ENCODE assay signal across 19 mouse cellular contexts in the genomic region with DNA sequence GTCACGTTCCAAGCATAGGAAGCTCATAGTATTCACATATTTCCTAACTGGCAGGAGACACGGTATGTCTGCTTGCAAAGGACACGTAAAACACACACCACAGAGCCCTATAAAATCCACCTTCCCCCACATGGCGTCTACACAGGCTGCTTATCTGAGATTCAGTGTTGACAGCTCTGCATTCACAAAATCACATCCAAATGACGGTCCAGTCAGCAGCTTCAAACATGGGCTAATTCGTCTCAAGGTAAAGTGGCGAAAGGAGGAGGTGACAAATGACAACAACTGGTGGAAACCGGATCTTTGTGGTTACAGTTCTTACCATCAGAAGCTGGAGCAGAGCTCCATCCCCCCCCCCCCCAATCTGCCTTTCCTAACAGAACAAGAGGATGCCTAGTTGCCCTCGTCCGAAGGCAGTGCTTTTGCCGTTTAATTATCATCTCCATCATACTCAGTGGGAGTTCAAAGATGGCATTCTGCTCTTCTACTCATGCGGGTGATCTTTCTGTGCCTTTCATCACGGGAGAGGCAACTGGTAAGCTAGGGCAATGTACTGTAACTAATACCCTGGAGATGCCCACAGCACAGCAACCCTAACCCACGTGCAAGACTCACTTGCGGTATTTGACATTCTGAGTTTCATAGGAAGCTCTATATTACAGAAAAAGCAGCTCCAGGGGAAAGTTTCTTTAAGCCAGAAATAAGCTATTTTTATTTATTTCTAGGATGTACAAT.
A peak's percentile ranks its signal among the peaks of the same experiment; 100 is the strongest.
DNase-seq lines count a peak whose midpoint lies in the region; ATAC-seq lines count a peak whose summit lies in the region.
"Had no signal": no experiment of that assay in that cellular context is flagged by ENCODE, and none has a peak within 500 bp of the region (broad histone marks: within the 10 kb centered on the region; RNA-seq: fewer than 3 reads in every experiment).

No protein-coding gene starts in this region.

- H3K9me3 ChIP-seq in forebrain, embryonic 15.5 days, result no peaks in the 10 kb centered on the region
- no peaks in the 10 kb centered on the region for H3K9me3 ChIP-seq in forebrain, embryonic 11.5 days (ENCODE audit: control insufficient read depth, low read length)
- H3K9me3 ChIP-seq in hindbrain, embryonic 15.5 days, result no peaks in the 10 kb centered on the region
- no peaks in the 10 kb centered on the region for H3K9me3 ChIP-seq in hindbrain, embryonic 11.5 days (ENCODE audit: control insufficient read depth, low read length)
- H3K9me3 ChIP-seq in neural tube, embryonic 13.5 days, result no peaks in the 10 kb centered on the region
- no peaks in the 10 kb centered on the region for H3K9me3 ChIP-seq in neural tube, embryonic 15.5 days (replicated peaks)
- H3K9me3 ChIP-seq: hindbrain, embryonic 10.5 days; kidney, embryonic 15.5 days; liver, embryonic 13.5 days; midbrain, embryonic 12.5 days; neural tube, embryonic 12.5 days had no signal

- no peak for DNase-seq in forebrain, embryonic 11.5 days (ENCODE audit: low spot score)
- no peak for DNase-seq in hindbrain, embryonic 11.5 days (ENCODE audit: low spot score)
- peak; percentile 10 for DNase-seq in induced T-regulatory cell, adult 2 months (ENCODE audit: low read depth)
- DNase-seq in embryo, embryonic 11 days, result no peak
- DNase-seq: adrenal gland, postnatal 10 days; cerebellum, postnatal 10 days; liver, embryonic 13.5 days; lung, postnatal 10 days; right cerebral cortex, adult 18-20 months; spleen, adult 18-20 months had no signal

- 65% methylated on average over 15 of the region's 15 CpGs for WGBS in forebrain, embryonic 15.5 days
- 76% methylated on average over 15 of the region's 15 CpGs for WGBS in forebrain, embryonic 11.5 days
- WGBS in hindbrain, embryonic 15.5 days, result 56% methylated on average over 15 of the region's 15 CpGs
- WGBS in hindbrain, embryonic 11.5 days, result 67% methylated on average over 15 of the region's 15 CpGs
- WGBS in neural tube, embryonic 13.5 days, result 62% methylated on average over 15 of the region's 15 CpGs
- WGBS in neural tube, embryonic 15.5 days, result 58% methylated on average over 15 of the region's 15 CpGs

- no peak overlapping the region for H3K4me3 ChIP-seq in forebrain, embryonic 15.5 days
- H3K4me3 ChIP-seq in forebrain, embryonic 11.5 days (ENCODE audit: low read depth, low read length), result no peak overlapping the region
- H3K4me3 ChIP-seq in hindbrain, embryonic 15.5 days, result no peak overlapping the region
- no peak overlapping the region for H3K4me3 ChIP-seq in hindbrain, embryonic 11.5 days (ENCODE audit: low read depth, low read length)
- no peak overlapping the region for H3K4me3 ChIP-seq in neural tube, embryonic 13.5 days
- H3K4me3 ChIP-seq in neural tube, embryonic 15.5 days (replicated peaks), result no peak overlapping the region
- H3K4me3 ChIP-seq: erythroblast, embryonic 14.5 days; hindbrain, embryonic 10.5 days; kidney, embryonic 15.5 days; liver, embryonic 13.5 days; midbrain, embryonic 12.5 days; neural tube, embryonic 12.5 days had no signal

- no peak overlapping the region for H3K4me2 ChIP-seq in forebrain, embryonic 15.5 days (replicated peaks)
- H3K4me2 ChIP-seq in forebrain, embryonic 11.5 days (ENCODE audit: low read depth, low read length, severe bottlenecking), result no peak overlapping the region
- no peak overlapping the region for H3K4me2 ChIP-seq in hindbrain, embryonic 15.5 days
- no peak overlapping the region for H3K4me2 ChIP-seq in hindbrain, embryonic 11.5 days (replicated peaks; ENCODE audit: low read depth, low read length)
- H3K4me2 ChIP-seq in neural tube, embryonic 13.5 days, result no peak overlapping the region
- no peak overlapping the region for H3K4me2 ChIP-seq in neural tube, embryonic 15.5 days
- H3K4me2 ChIP-seq: kidney, embryonic 15.5 days; liver, embryonic 13.5 days; midbrain, embryonic 12.5 days; neural tube, embryonic 12.5 days had no signal

- no peak overlapping the region for H3K9ac ChIP-seq in forebrain, embryonic 15.5 days (replicated peaks)
- no peak overlapping the region for H3K9ac ChIP-seq in forebrain, embryonic 11.5 days (ENCODE audit: low read length)
- no peak overlapping the region for H3K9ac ChIP-seq in hindbrain, embryonic 15.5 days
- H3K9ac ChIP-seq in hindbrain, embryonic 11.5 days (ENCODE audit: low read depth, low read length), result no peak overlapping the region
- H3K9ac ChIP-seq in neural tube, embryonic 13.5 days, result no peak overlapping the region
- no peak overlapping the region for H3K9ac ChIP-seq in neural tube, embryonic 15.5 days (replicated peaks)
- H3K9ac ChIP-seq: kidney, embryonic 15.5 days; liver, embryonic 13.5 days; midbrain, embryonic 12.5 days; neural tube, embryonic 12.5 days had no signal

- H3K36me3 ChIP-seq in forebrain, embryonic 15.5 days, result no peaks in the 10 kb centered on the region
- H3K36me3 ChIP-seq in forebrain, embryonic 11.5 days (ENCODE audit: control insufficient read depth, insufficient read depth, low read length), result no peaks in the 10 kb centered on the region
- no peaks in the 10 kb centered on the region for H3K36me3 ChIP-seq in hindbrain, embryonic 15.5 days
- no peaks in the 10 kb centered on the region for H3K36me3 ChIP-seq in hindbrain, embryonic 11.5 days (ENCODE audit: control insufficient read depth, insufficient read depth, low read length)
- H3K36me3 ChIP-seq in neural tube, embryonic 13.5 days, result no peaks in the 10 kb centered on the region
- no peaks in the 10 kb centered on the region for H3K36me3 ChIP-seq in neural tube, embryonic 15.5 days
- H3K36me3 ChIP-seq: hindbrain, embryonic 10.5 days; kidney, embryonic 15.5 days; liver, embryonic 13.5 days; midbrain, embryonic 12.5 days; neural tube, embryonic 12.5 days had no signal

- H3K4me1 ChIP-seq in forebrain, embryonic 15.5 days, result no peaks in the 10 kb centered on the region
- no peaks in the 10 kb centered on the region for H3K4me1 ChIP-seq in forebrain, embryonic 11.5 days (replicated peaks; ENCODE audit: control insufficient read depth, insufficient read depth, low read length)
- H3K4me1 ChIP-seq in hindbrain, embryonic 15.5 days (replicated peaks), result no peaks in the 10 kb centered on the region
- H3K4me1 ChIP-seq in hindbrain, embryonic 11.5 days (replicated peaks; ENCODE audit: control insufficient read depth, insufficient read depth, low read length), result no peaks in the 10 kb centered on the region
- 0 out of 2 replicates have a peak, but pooled peaks cover 5% of the 10 kb centered on the region for H3K4me1 ChIP-seq in neural tube, embryonic 13.5 days (replicated peaks)
- 0 out of 2 replicates have a peak, but pooled peaks cover 3% of the 10 kb centered on the region for H3K4me1 ChIP-seq in neural tube, embryonic 15.5 days
- H3K4me1 ChIP-seq: hindbrain, embryonic 10.5 days; midbrain, embryonic 12.5 days; neural tube, embryonic 12.5 days had no signal

- 0 out of 2 replicates have a peak overlapping the region, but pooled peaks have one; percentile 17 for H3K27ac ChIP-seq in forebrain, embryonic 15.5 days (replicated peaks)
- no peak overlapping the region for H3K27ac ChIP-seq in forebrain, embryonic 11.5 days (ENCODE audit: low read depth, low read length)
- no peak overlapping the region for H3K27ac ChIP-seq in hindbrain, embryonic 15.5 days (replicated peaks)
- H3K27ac ChIP-seq in hindbrain, embryonic 11.5 days (ENCODE audit: low read depth, low read length), result no peak overlapping the region
- no peak overlapping the region for H3K27ac ChIP-seq in neural tube, embryonic 13.5 days (replicated peaks)
- no peak overlapping the region for H3K27ac ChIP-seq in neural tube, embryonic 15.5 days (replicated peaks)
- H3K27ac ChIP-seq: hindbrain, embryonic 10.5 days; kidney, embryonic 15.5 days; liver, embryonic 13.5 days; midbrain, embryonic 12.5 days; neural tube, embryonic 12.5 days had no signal

- no peaks in the 10 kb centered on the region for H3K27me3 ChIP-seq in forebrain, embryonic 15.5 days
- H3K27me3 ChIP-seq in forebrain, embryonic 11.5 days (ENCODE audit: control insufficient read depth, insufficient read depth, low read length), result no peaks in the 10 kb centered on the region
- no peaks in the 10 kb centered on the region for H3K27me3 ChIP-seq in hindbrain, embryonic 15.5 days
- H3K27me3 ChIP-seq in hindbrain, embryonic 11.5 days (ENCODE audit: control insufficient read depth, insufficient read depth, low read length), result no peaks in the 10 kb centered on the region
- H3K27me3 ChIP-seq in neural tube, embryonic 13.5 days, result no peaks in the 10 kb centered on the region
- H3K27me3 ChIP-seq in neural tube, embryonic 15.5 days (replicated peaks), result no peaks in the 10 kb centered on the region
- H3K27me3 ChIP-seq: kidney, embryonic 15.5 days; liver, embryonic 13.5 days; midbrain, embryonic 12.5 days; neural tube, embryonic 12.5 days had no signal

- ATAC-seq in forebrain, embryonic 15.5 days (replicated peaks), result 0 out of 2 replicates have a peak, but pooled peaks have one; percentile 32
- ATAC-seq in forebrain, embryonic 11.5 days (replicated peaks; ENCODE audit: low FRiP score), result no peak
- peak; percentile 72 for ATAC-seq in hindbrain, embryonic 15.5 days (ENCODE audit: low FRiP score, low read depth)
- ATAC-seq in hindbrain, embryonic 11.5 days (ENCODE audit: low FRiP score), result no peak
- ATAC-seq in neural tube, embryonic 13.5 days (ENCODE audit: low read depth), result 0 out of 2 replicates have a peak, but pooled peaks have one; percentile 32
- ATAC-seq in neural tube, embryonic 15.5 days (ENCODE audit: low FRiP score), result no peak

Comparison
In these comparisons a context has a peak if more than half of its experiments do, and no peak if none do; other contexts are left out.
1. ATAC-seq: peak in forebrain, embryonic 15.5 days (single experiment), hindbrain, embryonic 15.5 days (single experiment) and neural tube, embryonic 13.5 days (single experiment); none in forebrain, embryonic 11.5 days (single experiment), hindbrain, embryonic 11.5 days (single experiment) and neural tube, embryonic 15.5 days (single experiment).